Mouse (Mus musculus): ENCODE data around the gene Sox18.

Sox18 gene

DNA sequence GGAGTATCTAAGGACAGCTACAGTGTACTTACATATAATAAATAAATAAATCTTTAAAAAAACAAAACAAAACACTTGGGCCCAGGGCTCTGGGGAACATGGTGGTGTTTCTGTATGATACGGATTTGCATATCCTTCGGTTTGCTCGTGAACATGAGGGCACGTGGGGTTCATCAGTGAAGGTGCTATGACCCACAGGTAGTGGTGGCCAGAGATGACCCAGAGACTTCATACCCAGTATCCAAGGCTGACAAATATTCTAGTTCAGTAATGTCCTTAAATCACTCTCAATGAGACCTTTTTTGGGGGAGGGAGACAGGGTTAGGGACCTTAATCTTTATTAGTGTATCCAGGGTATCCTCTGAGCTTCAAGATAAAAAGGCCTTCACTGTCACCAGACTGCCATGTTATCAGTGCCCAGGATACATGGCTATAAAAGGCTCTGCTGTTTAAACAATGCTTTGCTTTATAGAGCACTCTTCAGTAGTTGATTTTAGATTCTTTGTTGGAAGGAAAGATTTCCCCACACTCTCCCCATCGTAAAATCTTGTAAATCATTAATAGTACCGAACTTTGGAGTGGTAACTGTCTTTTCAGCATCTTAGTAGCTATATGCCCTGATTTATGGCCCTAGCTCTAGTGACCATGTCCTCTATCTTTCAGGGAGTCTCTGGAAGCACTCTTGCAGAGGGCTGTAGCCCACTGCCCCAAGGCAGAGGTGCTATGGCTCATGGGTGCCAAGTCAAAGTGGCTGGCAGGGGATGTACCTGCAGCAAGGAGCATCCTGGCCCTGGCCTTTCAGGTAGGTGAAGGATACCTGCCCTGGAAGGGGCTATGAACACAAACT, 24.6 kb downstream of the Sox18 start:
- DNase-seq (ENCODE audit: low read depth, low spot score): no peak

DNA sequence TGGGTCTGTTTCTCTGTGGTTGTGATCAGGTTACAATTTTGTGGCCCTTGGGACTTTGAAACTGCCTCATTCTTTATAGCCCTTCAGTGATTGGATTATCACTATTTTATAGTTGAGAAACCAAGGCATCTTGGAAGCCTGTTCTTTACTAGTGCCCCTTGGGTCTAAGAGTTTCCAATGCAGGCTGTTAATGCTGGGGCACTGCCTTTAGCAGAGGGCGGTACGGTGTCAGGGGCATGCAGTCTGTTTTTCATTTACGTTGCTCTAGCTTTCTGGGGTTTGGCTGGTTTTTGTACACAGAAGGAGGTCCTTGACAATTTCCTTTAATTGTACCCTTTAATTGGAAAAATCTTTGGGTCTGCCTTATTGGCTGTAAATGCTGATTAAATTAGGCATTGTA, 25.8 kb downstream of the Sox18 start:
- DNase-seq (ENCODE audit: low read depth, low spot score): no peak

DNA sequence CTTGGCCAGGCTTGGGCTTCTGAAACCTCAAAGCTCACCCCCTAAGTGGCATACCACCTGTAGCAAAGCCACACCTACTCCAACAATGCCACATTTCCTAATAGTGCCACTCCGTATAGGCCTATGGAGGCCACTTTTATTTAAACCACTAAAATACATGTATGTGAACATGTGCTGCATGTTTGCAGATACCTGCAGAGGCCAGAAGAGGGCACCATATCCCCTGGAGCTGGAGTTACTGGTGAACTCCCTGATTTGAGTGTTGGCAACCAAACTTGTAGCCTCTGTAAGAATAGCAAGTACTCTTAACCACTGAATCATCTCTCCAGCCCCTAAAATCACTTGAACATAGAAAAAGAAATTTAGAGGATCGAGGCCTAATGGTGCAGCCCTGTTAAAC, 27.1 kb downstream of the Sox18 start:
- DNase-seq (ENCODE audit: low read depth, low spot score): no peak

DNA sequence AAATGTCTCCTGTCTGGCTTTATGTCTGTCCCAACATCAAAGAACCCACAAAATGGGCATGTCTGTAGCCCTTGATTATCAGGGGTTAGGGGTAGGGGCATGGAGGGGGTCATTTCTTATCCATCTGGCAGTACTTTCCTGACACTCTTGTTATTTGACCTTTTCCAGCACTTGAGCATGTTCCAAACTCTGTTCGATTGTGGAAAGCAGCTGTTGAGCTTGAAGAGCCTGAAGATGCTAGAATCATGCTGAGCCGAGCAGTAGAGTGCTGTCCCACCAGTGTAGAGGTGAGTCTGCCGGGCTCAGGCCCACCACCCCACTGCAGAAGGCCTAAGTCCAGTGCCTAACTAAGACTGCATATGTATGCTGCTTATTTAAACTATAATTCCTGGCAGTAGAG, 35.6 kb downstream of the Sox18 start:
- no peak for DNase-seq (ENCODE audit: low read depth, low spot score)

DNA sequence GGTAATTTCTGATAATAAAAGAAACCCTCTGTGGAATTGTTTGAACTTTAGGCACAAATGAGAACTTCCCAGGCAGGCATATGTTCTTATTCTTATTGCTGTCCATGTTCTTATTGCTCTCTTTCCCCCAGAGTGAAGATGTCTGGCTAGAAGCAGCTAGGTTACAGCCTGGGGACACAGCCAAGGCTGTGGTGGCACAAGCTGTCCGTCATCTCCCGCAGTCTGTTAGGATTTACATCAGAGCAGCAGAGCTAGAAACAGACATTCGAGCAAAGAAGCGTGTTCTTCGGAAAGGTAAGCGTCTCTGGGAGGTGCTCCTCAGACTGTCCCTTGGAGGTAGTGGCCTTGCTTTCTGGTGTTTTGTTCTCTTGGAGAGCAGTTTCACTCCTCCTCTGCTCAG, 38.8 kb downstream of the Sox18 start:
- no peak for DNase-seq (ENCODE audit: low read depth, low spot score)

DNA sequence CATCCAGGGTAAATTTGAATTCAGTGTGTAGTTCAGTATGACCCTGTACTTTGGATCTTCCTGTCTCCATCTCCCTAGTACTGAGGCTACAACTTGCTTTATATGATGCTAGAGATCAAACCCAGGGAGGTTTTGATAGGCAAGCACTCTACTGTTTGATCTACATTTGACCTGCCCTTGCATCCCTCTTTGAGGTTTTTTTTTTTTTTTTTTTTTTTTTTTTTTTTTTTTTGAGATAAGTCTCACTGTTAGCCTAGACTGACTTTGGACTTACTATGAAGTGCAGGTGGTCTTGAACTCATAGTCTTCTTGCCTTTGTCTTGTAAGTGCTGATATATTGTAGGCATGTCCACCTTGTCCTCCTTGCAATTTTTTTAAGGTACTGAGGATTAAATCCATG, 43.0 kb downstream of the Sox18 start:
- no peak for DNase-seq (ENCODE audit: low read depth, low spot score)

DNA sequence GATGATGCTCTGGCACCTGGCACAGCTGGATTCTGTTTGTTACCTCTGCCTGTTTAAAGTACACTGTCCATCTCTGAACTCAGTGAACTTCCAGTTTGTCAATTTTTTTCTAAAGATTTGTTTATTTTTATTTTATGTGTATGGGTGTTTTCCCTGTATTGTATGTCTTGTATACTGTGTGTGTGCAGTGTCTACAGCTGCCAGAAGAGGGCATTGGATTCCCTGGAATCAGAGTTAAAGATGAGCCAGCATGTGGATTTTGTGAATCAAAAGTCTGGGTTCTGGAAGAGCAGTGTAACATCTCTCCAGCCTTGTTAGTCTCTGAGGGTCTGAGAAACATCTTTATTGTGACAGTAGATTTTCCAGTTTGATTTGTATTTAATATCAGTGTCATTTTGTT, 48.0 kb downstream of the Sox18 start:
- DNase-seq (ENCODE audit: low read depth, low spot score): no peak
